Comparison of ENCODE assay signal across 8 mouse cellular contexts in genomic region chr1:180568761-180569452, GRCm38 (mm10). TPM values are rescaled to one million over a fixed set of nuclear protein-coding genes. Genes with fewer than 3 reads are reported as not detected.
A peak's percentile ranks its signal among the peaks of the same experiment; 100 is the strongest.
DNase-seq lines count a peak whose midpoint lies in the region; ATAC-seq and TF ChIP-seq lines count a peak whose summit lies in the region.

Gene Parp1, plus strand, starts transcription at chr1:180568924.

- peak; percentile 72 for ATAC-seq in frontal cortex, adult (ENCODE audit: low TSS enrichment)
- ATAC-seq in lung, postnatal 0 days: peak; percentile 99

- H3K27me3 ChIP-seq in hindbrain, embryonic 10.5 days (ENCODE audit: insufficient read depth, poor library complexity, severe bottlenecking): no peaks in the 10 kb centered on the region
- no peaks in the 10 kb centered on the region for H3K27me3 ChIP-seq in lung, postnatal 0 days (replicated peaks; ENCODE audit: insufficient read depth, low read length)

- peak within 1 kb of the TSS; percentile 85 for H3K4me2 ChIP-seq in lung, postnatal 0 days (replicated peaks; ENCODE audit: low read depth, low read length)

- TF ChIP-seq EP300 in lung, postnatal 0 days (IDR thresholded peaks at IDR 0.05): no peak

- under 1% methylated on average over 67 of the region's 67 CpGs for WGBS in hindbrain, embryonic 10.5 days
- under 1% methylated on average over 57 of the region's 67 CpGs for WGBS in lung, postnatal 0 days

- TF ChIP-seq CTCF in lung, postnatal 0 days (IDR thresholded peaks at IDR 0.05): no peak

- H3K36me3 ChIP-seq in hindbrain, embryonic 10.5 days: peaks cover 28% of the 10 kb centered on the region
- H3K36me3 ChIP-seq in lung, postnatal 0 days (ENCODE audit: insufficient read depth, low read length): no peaks in the 10 kb centered on the region

- H3K9ac ChIP-seq in lung, postnatal 0 days (replicated peaks; ENCODE audit: low read depth): peak within 1 kb of the TSS; percentile 39

- peak within 1 kb of the TSS; percentile 96 for H3K27ac ChIP-seq in hindbrain, embryonic 10.5 days
- peak within 1 kb of the TSS; percentile 51 for H3K27ac ChIP-seq in lung, postnatal 0 days (ENCODE audit: low read length)

- peaks cover 8% of the 10 kb centered on the region; the same call in 1 of the 2 replicates for H3K9me3 ChIP-seq in hindbrain, embryonic 10.5 days
- no peaks in the 10 kb centered on the region for H3K9me3 ChIP-seq in lung, postnatal 0 days (ENCODE audit: low read length)

- peaks cover 28% of the 10 kb centered on the region for H3K4me1 ChIP-seq in hindbrain, embryonic 10.5 days (replicated peaks)
- H3K4me1 ChIP-seq in lung, postnatal 0 days (ENCODE audit: insufficient read depth, low read depth, low read length): peaks cover 8% of the 10 kb centered on the region; the same call in 1 of the 2 replicates

- H3K4me3 ChIP-seq in hindbrain, embryonic 10.5 days: peak within 1 kb of the TSS; percentile 96
- peak within 1 kb of the TSS; percentile 64 for H3K4me3 ChIP-seq in lung, postnatal 0 days (ENCODE audit: low read depth, low read length)

- peak; percentile 79 for DNase-seq in MEL-GATA-1-ER (ENCODE audit: extremely low read depth, low read depth)
- peak; percentile 96 for DNase-seq in cerebellum, adult 8-10 months
- peak; percentile 98 for DNase-seq in hindbrain, embryonic 10.5 days (ENCODE audit: low spot score)
- DNase-seq in layer of hippocampus, adult 9-11 months: peak; percentile 96
- peak; percentile 93 for DNase-seq in lung, postnatal 0 days (ENCODE audit: low spot score)
- peak; percentile 96 for DNase-seq in ovary, postnatal 14 days (ENCODE audit: low spot score)
- peak; percentile 99 for DNase-seq in thymus, postnatal 14 days

RNA-seq across cellular contexts. Expression of gene Parp1, which starts in this region (rescaled TPM):
- polyA plus RNA-seq in hindbrain, embryonic 10.5 days (2016; fragmentation: Nextera tagmentation; extraction: Ambion mirVana): 232 and 299 TPM in 2 replicates
- polyA plus RNA-seq in lung, postnatal 0 days (2015; fragmentation: Nextera tagmentation; extraction: Ambion mirVana): 21.0 and 23.1 TPM in 2 replicates

Comparison
In these comparisons a context has a peak if more than half of its experiments do, and no peak if none do; other contexts are left out.
1. Peak in every context shown above with its lines: DNase-seq, ATAC-seq, H3K4me3 ChIP-seq and H3K27ac ChIP-seq.